Mouse (Mus musculus): ENCODE results near the gene Unc5b. TPM values are rescaled to one million over a fixed set of nuclear protein-coding genes. Genes with fewer than 3 reads are reported as not detected.

Unc5b gene
- polyA plus RNA-seq, 1 experiment from 2014 or later, result 8.2 TPM

DNA sequence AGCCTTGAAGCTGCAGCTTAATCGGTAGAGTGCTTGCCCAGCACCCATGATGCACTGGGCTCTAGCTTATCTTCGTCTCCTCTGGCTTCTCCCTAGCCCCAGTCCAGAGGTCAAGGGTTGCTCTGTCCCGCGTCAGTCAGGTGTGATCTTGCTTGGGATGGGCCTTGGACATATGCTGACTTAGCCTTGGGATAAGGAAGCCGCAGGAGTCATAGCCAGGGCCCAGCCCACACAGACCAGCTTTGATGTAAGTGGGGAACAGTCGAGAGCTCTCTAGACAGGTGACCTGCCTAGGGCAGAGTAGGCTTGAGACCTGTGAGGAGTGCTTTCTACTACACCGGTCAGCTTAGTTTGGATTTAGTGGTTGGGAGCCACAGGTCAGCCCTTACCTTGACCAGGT is 64.0 kb downstream of the Unc5b start:
- Histone ChIP-seq H3K36me3 (peaks cover 38% of the 10 kb centered on the region), H3K4me2 (no peak overlapping the region), H3K4me3 (no peak overlapping the region), H3K9ac (no peak overlapping the region), H3K4me1 (0 out of 2 replicates have a peak, but pooled peaks cover 3% of the 10 kb centered on the region), H3K27me3 (no peaks in the 10 kb centered on the region), H3K9me3 (no peaks in the 10 kb centered on the region), H3K27ac (no peak overlapping the region)
- ATAC-seq (ENCODE audit: insufficient number of reproducible peaks, low FRiP score, low TSS enrichment, low read depth), result no peak
- 85% methylated on average over 7 of the region's 7 CpGs for WGBS

DNA sequence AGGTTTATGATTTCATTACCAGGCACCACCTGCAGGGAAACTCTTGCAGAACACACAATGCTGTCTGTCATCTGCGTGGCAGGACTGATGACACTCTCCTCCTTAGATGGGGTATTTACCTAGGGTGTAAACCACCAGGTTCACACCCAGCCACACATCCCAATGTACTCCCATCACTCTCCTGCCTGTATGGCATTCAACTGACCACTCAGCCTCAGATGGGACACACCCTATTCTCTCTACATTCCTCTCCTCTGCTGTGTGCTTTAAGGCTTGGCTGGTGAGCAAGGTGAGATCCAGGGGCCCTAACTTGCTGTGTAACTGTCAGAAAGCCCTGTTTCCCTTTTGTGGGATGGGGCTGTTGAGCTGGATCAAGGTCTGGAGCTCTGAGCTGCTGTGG is 69.3 kb downstream of the Unc5b start:
- 70% methylated on average over 1 of the region's 1 CpGs for WGBS
- Histone ChIP-seq H3K36me3 (peaks cover 24% of the 10 kb centered on the region; the same call in 1 of the 2 replicates), H3K4me1 (no peaks in the 10 kb centered on the region), H3K27ac (no peak overlapping the region), H3K27me3 (no peaks in the 10 kb centered on the region), H3K4me2 (no peak overlapping the region), H3K9ac (no peak overlapping the region), H3K9me3 (no peaks in the 10 kb centered on the region), H3K4me3 (no peak overlapping the region)
- no peak for ATAC-seq (ENCODE audit: insufficient number of reproducible peaks, low FRiP score, low TSS enrichment, low read depth)

DNA sequence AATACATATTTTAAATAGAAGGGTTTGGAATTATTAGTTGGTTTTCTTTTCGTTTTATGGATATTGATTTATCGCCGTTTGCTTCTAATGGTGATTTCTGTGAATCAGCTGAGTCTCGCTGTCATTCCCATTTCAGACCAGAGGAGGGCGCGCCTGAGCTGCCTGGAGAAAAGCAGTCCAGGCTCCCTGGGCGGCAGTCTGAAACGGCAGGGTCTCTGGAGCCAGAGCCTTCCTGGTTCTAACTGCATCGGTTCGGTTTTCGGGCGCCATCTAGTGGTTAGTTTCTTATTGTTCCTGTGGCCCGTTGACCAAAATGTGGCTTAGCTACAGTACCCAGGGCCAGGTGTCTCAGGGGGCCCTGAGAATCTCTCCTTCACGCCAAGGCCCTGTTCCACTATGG is 71.0 kb downstream of the Unc5b start:
- no peak overlapping the region for H3K27ac ChIP-seq
- no peaks in the 10 kb centered on the region for H3K27me3 ChIP-seq
- ATAC-seq (ENCODE audit: insufficient number of reproducible peaks, low FRiP score, low TSS enrichment, low read depth), result 0 out of 2 replicates have a peak, but pooled peaks have one; percentile 52
- H3K9me3 ChIP-seq, result no peaks in the 10 kb centered on the region
- no peaks in the 10 kb centered on the region for H3K4me1 ChIP-seq
- H3K4me2 ChIP-seq, result no peak overlapping the region
- H3K4me3 ChIP-seq, result no peak overlapping the region
- WGBS, result 6% methylated on average over 13 of the region's 14 CpGs
- H3K9ac ChIP-seq, result no peak overlapping the region
- H3K36me3 ChIP-seq, result peaks cover 10% of the 10 kb centered on the region; the same call in 1 of the 2 replicates

DNA sequence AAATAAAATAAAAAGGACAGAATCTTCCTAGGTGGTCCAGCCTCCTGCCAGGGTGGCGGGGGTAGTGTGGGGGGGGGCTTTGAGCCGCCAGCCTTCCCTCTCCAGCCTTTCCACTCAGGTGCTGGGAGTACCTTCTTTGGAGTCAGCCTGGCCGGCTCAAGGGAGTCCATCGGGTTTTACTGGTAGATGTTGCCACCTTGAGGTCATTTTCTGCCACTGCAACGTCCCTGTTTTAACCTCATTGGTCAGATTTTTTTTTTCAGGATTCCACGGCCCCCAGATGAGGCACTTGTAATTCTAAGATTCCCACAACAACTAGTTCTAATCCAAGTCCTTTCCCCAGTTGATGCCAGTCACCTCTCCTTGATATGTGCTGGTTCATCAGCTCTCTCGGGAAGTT is 74.4 kb downstream of the Unc5b start:
- no peak overlapping the region for H3K4me2 ChIP-seq
- no peak for ATAC-seq (ENCODE audit: insufficient number of reproducible peaks, low FRiP score, low TSS enrichment, low read depth)

DNA sequence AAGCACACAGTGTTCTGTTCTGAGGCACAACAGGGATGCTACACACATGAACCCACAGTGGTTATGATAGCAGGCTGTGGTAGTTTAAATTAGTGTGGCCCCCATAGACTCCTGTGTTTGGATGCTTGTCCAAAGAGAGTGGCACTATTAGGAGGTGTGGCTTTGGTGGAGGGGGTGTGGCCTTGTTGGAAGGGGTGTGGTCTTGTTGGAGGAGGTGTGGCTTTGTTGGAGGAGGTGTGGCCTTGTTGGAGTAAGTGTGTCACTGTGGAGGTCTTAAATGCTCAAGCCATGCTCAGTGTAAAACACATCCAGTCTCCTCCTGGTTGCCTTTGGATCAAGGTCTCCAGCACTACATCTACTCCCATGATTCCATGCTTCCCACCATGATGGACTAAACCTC is 75.2 kb downstream of the Unc5b start:
- Histone ChIP-seq H3K9ac (no peak overlapping the region), H3K36me3 (no peaks in the 10 kb centered on the region), H3K4me2 (no peak overlapping the region), H3K4me3 (no peak overlapping the region), H3K9me3 (no peaks in the 10 kb centered on the region), H3K27me3 (no peaks in the 10 kb centered on the region), H3K4me1 (peaks cover 18% of the 10 kb centered on the region), H3K27ac (no peak overlapping the region)
- ATAC-seq (ENCODE audit: insufficient number of reproducible peaks, low FRiP score, low TSS enrichment, low read depth), result no peak

More for the DNA sequence above, 74.4 kb downstream of the Unc5b start:
- H3K36me3 ChIP-seq, result no peaks in the 10 kb centered on the region
- H3K27me3 ChIP-seq, result no peaks in the 10 kb centered on the region
- 3% methylated on average over 7 of the region's 7 CpGs for WGBS
- peaks cover 9% of the 10 kb centered on the region for H3K4me1 ChIP-seq
- no peak overlapping the region for H3K9ac ChIP-seq
- H3K9me3 ChIP-seq, result no peaks in the 10 kb centered on the region
- H3K27ac ChIP-seq, result no peak overlapping the region
- no peak overlapping the region for H3K4me3 ChIP-seq

DNA sequence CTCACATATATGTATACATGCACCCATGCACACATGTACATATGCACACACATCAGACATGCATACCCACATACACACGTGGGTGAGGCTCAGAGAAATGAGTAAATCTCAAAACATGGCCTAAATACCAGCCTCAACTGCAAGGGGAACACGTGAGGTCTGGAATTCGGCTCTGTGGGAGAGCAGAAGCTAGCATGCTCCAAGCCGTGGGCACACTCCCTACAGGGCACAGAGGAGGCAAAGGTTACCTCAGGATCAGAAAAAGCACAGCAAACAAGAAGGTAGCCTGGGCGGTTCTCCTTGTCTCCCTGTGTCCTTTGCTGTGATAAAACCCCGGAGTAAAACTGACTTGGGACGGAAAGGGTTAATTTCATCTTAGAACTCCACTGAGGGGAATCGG is 77.4 kb downstream of the Unc5b start:
- WGBS, result 71% methylated on average over 8 of the region's 8 CpGs

DNA sequence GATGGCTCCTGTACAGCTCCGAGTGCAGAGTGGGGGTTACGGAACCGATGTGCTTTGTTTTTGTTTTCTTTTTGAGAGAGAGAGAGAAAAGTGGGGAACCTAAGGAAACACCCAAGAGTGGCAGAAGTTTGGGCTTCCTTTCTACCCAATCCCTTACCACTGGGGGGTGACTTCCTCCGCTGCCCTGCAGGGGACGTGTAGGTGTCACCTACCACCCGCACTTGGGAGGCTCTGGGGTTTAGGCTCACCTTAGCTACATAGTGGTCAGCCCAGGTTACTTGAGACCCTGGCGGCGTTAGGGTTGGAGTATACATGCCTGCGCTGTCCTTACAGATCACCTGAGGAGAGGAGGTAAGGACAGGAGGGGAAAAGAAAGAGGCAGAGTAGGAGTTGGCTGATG is 78.1 kb downstream of the Unc5b start:
- Histone ChIP-seq H3K36me3 (peaks cover 16% of the 10 kb centered on the region), H3K4me3 (no peak overlapping the region), H3K4me1 (peaks cover 22% of the 10 kb centered on the region), H3K27me3 (no peaks in the 10 kb centered on the region), H3K9me3 (no peaks in the 10 kb centered on the region), H3K9ac (no peak overlapping the region), H3K4me2 (peak overlapping the region; percentile 78), H3K27ac (peak overlapping the region; percentile 72)
- ATAC-seq (ENCODE audit: insufficient number of reproducible peaks, low FRiP score, low TSS enrichment, low read depth), result no peak
- 70% methylated on average over 9 of the region's 9 CpGs for WGBS

More for the DNA sequence above, 77.4 kb downstream of the Unc5b start:
- no peak overlapping the region for H3K27ac ChIP-seq
- H3K4me1 ChIP-seq, result peaks cover 18% of the 10 kb centered on the region
- H3K27me3 ChIP-seq, result no peaks in the 10 kb centered on the region
- no peak for ATAC-seq (ENCODE audit: insufficient number of reproducible peaks, low FRiP score, low TSS enrichment, low read depth)
- H3K9ac ChIP-seq, result no peak overlapping the region
- H3K9me3 ChIP-seq, result no peaks in the 10 kb centered on the region
- H3K4me3 ChIP-seq, result no peak overlapping the region
- peaks cover 11% of the 10 kb centered on the region; the same call in 1 of the 2 replicates for H3K36me3 ChIP-seq
- no peak overlapping the region for H3K4me2 ChIP-seq

DNA sequence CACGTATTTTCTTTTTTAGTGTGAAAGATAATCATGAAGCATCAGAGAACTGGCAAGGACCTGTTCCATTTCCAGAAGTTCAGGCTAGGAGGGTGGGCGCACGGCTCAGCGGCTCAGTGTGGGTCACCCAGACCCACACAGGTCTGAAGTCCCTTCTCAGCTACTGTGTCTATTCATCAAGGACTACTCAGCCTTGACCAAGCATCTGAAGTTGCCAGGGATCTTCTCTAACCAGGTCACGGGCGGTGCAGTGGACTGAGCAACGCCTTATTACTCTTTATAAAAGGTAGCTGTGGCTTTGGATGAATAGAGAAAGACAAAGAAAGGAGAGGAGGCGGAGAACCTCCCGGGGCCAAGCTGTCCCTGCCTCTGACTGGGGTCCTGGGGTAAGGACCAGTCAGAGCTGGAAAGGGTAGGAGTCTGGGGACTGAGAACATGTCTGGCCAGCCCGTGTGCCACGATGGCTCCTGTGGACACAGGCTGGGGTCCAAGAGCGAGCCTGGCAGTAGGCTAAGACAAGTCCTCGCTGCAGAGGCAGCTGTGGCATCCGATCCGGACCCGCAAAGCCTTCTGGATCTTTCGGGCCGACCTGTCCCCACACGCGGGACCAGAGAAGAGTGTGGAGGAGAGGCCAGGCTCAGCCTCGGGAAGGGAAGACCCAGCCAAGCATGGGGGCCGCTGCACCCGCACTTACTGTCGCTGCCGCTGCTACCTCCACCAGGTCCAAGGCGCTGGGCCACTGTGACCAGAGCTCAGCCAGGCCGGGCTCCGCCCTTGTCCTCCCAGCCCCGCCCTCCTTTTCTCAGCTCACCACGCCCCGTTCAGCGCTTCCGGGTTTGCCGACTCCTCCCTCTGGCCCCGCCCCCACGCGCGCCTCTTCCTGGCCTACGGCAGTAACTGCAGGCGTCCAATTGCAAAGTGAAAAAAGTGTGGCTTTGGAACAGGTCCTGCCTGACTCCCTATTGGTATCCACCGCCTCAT is 79.1 kb downstream of the Unc5b start, which contains the start of gene Slc29a3:
Slc29a3 (minus strand) TSS at position 755 of the 981 bp plus-strand sequence.
- 9% methylated on average over 41 of the region's 41 CpGs for WGBS
- H3K4me3 ChIP-seq, result peak within 1 kb of the TSS; percentile 55
- H3K36me3 ChIP-seq, result peaks cover 16% of the 10 kb centered on the region
- peak within 1 kb of the TSS; percentile 72 for H3K27ac ChIP-seq
- H3K27me3 ChIP-seq, result no peaks in the 10 kb centered on the region
- peak; percentile 92 for ATAC-seq (ENCODE audit: insufficient number of reproducible peaks, low FRiP score, low TSS enrichment, low read depth)
- H3K4me2 ChIP-seq, result peak within 1 kb of the TSS; percentile 78
- H3K9me3 ChIP-seq, result no peaks in the 10 kb centered on the region
- H3K9ac ChIP-seq, result peak within 1 kb of the TSS; percentile 57
- peaks cover 25% of the 10 kb centered on the region for H3K4me1 ChIP-seq

DNA sequence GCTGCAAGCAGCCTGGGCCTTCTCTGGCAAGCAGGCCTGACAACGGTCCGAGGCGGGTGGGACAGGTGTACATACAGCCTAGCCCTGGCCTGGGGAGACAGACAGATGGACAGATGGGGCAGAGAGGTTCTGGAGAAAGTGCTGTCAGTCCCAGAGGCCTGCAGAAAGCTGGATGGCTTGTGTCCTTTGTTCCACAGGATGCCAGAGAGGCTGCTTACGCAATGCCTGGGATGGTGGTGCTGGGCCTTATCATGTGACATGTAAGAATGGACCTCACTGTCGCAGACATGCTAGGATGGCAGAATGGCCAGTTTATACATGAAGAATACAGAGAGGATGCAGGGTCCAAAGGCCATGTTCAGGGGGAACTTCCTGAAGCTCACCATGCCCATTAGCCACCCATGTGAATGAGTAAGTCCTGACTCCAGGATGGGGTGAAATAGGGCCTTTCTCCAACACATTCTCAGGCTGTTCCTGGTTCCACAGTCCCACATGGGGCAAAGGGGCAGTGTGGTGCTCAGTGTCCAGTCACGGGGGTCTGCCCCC is 83.6 kb downstream of the Unc5b start:
- no peaks in the 10 kb centered on the region for H3K27me3 ChIP-seq
- ATAC-seq (ENCODE audit: insufficient number of reproducible peaks, low FRiP score, low TSS enrichment, low read depth), result no peak
- no peaks in the 10 kb centered on the region for H3K9me3 ChIP-seq
- H3K4me3 ChIP-seq, result no peak overlapping the region
- no peak overlapping the region for H3K27ac ChIP-seq
- H3K4me2 ChIP-seq, result no peak overlapping the region
- peaks cover 24% of the 10 kb centered on the region for H3K36me3 ChIP-seq
- H3K9ac ChIP-seq, result no peak overlapping the region
- 63% methylated on average over 6 of the region's 6 CpGs for WGBS
- peaks cover 21% of the 10 kb centered on the region for H3K4me1 ChIP-seq

DNA sequence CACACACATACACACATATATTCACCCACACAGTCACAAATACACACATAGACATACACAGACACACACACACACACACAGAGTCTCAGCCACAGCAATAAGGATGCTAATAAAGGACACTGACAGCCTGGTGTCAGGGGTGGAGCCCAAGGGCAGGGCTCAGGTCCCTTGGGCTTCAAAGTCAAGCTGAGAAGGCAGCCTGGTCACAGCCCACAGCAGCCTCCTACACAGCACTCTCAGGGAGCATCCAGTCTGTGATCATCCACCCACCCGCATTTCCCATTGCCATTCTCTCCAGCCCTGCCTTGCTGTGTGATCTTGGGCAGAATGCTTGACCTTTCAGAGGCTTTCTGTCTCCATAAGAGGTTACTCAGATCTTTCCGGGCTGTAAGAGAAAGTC is 84.9 kb downstream of the Unc5b start:
- peaks cover 15% of the 10 kb centered on the region for H3K4me1 ChIP-seq
- H3K9ac ChIP-seq, result no peak overlapping the region
- no peaks in the 10 kb centered on the region for H3K9me3 ChIP-seq
- peaks cover 28% of the 10 kb centered on the region for H3K36me3 ChIP-seq
- no peak overlapping the region for H3K4me3 ChIP-seq
- ATAC-seq (ENCODE audit: insufficient number of reproducible peaks, low FRiP score, low TSS enrichment, low read depth), result no peak
- no peaks in the 10 kb centered on the region for H3K27me3 ChIP-seq
- H3K4me2 ChIP-seq, result no peak overlapping the region
- no peak overlapping the region for H3K27ac ChIP-seq
- 76% methylated on average over 2 of the region's 2 CpGs for WGBS

DNA sequence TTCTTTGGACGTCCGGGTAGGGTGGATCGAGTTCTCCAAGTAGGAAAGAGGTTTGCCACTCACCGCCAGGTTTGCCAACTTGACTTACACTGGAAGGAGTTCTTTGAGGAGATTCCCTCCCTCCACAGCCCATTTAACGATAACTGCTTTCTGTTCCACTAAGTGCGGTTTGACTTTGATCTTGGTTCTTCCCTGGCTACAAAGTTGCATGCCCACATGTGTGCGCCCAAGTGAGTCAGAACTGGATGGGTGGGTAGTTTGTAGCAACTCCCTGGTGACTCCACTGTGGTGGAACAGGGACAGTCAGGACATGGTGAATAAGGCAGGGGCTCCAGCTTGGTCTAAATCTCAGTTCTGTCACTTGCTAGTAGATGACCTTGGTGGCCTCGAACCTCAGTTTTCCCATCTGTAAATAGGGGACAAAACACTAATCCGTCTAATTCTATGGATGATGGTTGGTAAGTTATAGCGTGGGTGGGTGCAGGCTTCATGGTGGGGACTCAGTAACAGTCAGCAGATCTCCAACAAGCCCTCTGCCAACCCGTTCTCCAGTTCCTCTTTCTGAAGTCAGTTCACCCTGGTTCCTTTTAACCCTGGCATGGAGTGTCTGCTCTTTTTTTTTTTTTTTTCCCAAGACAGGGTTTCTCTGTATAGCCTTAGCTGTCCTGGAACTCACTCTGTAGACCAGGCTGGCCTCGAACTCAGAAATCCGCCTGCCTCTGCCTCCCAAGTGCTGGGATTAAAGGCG is 86.7 kb downstream of the Unc5b start:
- Histone ChIP-seq H3K9ac (no peak overlapping the region), H3K4me3 (no peak overlapping the region), H3K4me1 (peaks cover 10% of the 10 kb centered on the region; the same call in 1 of the 2 replicates), H3K9me3 (no peaks in the 10 kb centered on the region), H3K27ac (no peak overlapping the region), H3K36me3 (peaks cover 18% of the 10 kb centered on the region), H3K27me3 (no peaks in the 10 kb centered on the region), H3K4me2 (no peak overlapping the region)
- ATAC-seq (ENCODE audit: insufficient number of reproducible peaks, low FRiP score, low TSS enrichment, low read depth), result no peak
- WGBS, result 89% methylated on average over 14 of the region's 14 CpGs

Measured in limb, embryonic 15.5 days (tissue).